Mouse (Mus musculus): ENCODE results near the gene Rbfox1.

DNA sequence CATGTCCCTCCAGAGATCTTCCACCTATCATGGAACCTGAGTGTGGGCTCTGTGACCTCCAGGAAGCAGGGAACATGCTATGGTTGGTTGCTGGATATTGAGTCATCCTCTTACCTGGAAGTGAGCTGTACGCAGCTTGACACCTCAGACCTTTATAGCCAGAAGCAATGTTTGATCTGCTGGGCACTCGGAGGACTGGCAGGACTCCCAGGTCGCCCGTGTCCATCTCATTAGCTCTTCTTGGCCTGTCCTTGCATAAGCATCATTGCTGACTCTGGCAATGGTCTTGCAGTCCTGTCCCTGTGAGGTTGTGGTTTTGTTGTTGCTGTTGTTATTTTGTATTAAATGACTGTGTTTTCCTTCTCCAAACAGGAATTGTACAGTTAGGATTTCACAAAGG lies 180.3 kb downstream of the Rbfox1 start:
- TF ChIP-seq CTCF (IDR thresholded peaks at IDR 0.05 in 2 of 3, conservative IDR thresholded peaks at IDR 0.05 in 1 of 3; ENCODE audit: control insufficient read depth in 1 of 3, insufficient read depth in 1 of 3, low read depth in 2 of 3, low read length in 3 of 3, poor library complexity in 1 of 3, severe bottlenecking in 1 of 3) (no peak), POLR2AphosphoS2 (IDR thresholded peaks at IDR 0.05; ENCODE audit: low read length) (no peak), HCFC1 (IDR thresholded peaks at IDR 0.05; ENCODE audit: low read depth, low read length) (no peak), USF1 (IDR thresholded peaks at IDR 0.05; ENCODE audit: low read depth, low read length) (no peak), KAT2A (conservative IDR thresholded peaks at IDR 0.05; ENCODE audit: low read depth, low read length) (no peak), CHD2 (IDR thresholded peaks at IDR 0.05; ENCODE audit: low read length) (no peak), GATA1 (IDR thresholded peaks at IDR 0.05; ENCODE audit: low read depth, low read length) (no peak), POLR2A (IDR thresholded peaks at IDR 0.05; ENCODE audit: control insufficient read depth in 1 of 2, insufficient read depth in 1 of 2, low read depth in 1 of 2, low read length in 2 of 2, poor library complexity in 1 of 2) (no peak), RAD21 (IDR thresholded peaks at IDR 0.05; ENCODE audit: low read depth, low read length) (no peak), NRF1 (IDR thresholded peaks at IDR 0.05; ENCODE audit: insufficient read depth, low read depth, low read length, poor library complexity, severe bottlenecking) (no peak)
